Mouse (Mus musculus) CH12.LX (cell line): ENCODE data around the gene Trit1. TPM values are rescaled to one million over a fixed set of nuclear protein-coding genes. Genes with fewer than 3 reads are reported as not detected.

Experiments used
- DNase-seq: peaks from one replicate; pipeline ENCODE4 v3.0.0-alpha.2; 2013; ENCODE audit errors: extremely low read depth
- H3K27ac ChIP-seq: 2 replicates; pipeline ENCODE4 v1.5.1; 2012; ENCODE audit warnings: low read depth, mild to moderate bottlenecking, control low read depth, moderate library complexity; ENCODE audit not compliant: insufficient read depth
- H3K27me3 ChIP-seq: replicated peaks from 2 replicates; pipeline ENCODE3; 2012; ENCODE audit warnings: inconsistent platforms
- H3K36me3 ChIP-seq, 2 experiments: replicated peaks in 1 of 2; 2 replicates each; pipeline versions ENCODE3 to v1.6.1; 2012; ENCODE audit warnings: inconsistent platforms in 1 of 2, low read length in 1 of 2, mild to moderate bottlenecking in 1 of 2, mixed read lengths in 1 of 2, moderate library complexity in 1 of 2; ENCODE audit not compliant: control insufficient read depth in 1 of 2, insufficient read depth in 1 of 2
- H3K4me1 ChIP-seq, 2 experiments: 2 replicates each; pipeline ENCODE4 v1.6.1; 2012; ENCODE audit warnings: inconsistent platforms in 1 of 2, moderate library complexity in 1 of 2; ENCODE audit not compliant: insufficient read depth in 2 of 2, control insufficient read depth in 1 of 2
- H3K4me2 ChIP-seq: 2 replicates; pipeline ENCODE4 v1.6.1; 2012; ENCODE audit warnings: low read depth, mild to moderate bottlenecking, control low read depth; ENCODE audit not compliant: poor library complexity, insufficient read depth, severe bottlenecking
- H3K4me3 ChIP-seq, 3 experiments: fragments of 150-350 bp in 1 of 3; sonication (generic) in 1 of 3; replicated peaks in 1 of 3; 2 replicates each; pipeline versions ENCODE3 to v1.5.1; 2011 to 2012; ENCODE audit warnings: low read depth in 2 of 3, low read length in 2 of 3, mild to moderate bottlenecking in 2 of 3, moderate library complexity in 2 of 3, control low read depth in 1 of 3, improper control_type of control experiment in 1 of 3, inconsistent platforms in 1 of 3, mixed read lengths in 1 of 3; ENCODE audit not compliant: poor library complexity in 1 of 3
- H3K79me2 ChIP-seq: replicated peaks from 2 replicates; pipeline ENCODE4 v1.6.1; 2012; ENCODE audit warnings: mild to moderate bottlenecking, moderate library complexity; ENCODE audit not compliant: control insufficient read depth, poor library complexity, insufficient read depth, severe bottlenecking; ENCODE audit errors: extremely low read depth
- H3K9ac ChIP-seq: 2 replicates; pipeline ENCODE4 v1.6.1; 2012; ENCODE audit warnings: low read depth, mild to moderate bottlenecking, control low read depth, moderate library complexity; ENCODE audit not compliant: insufficient read depth
- H3K9me3 ChIP-seq: replicated peaks from 2 replicates; pipeline ENCODE3; 2012; ENCODE audit warnings: low read length, inconsistent platforms, mixed read lengths
- CHD2 ChIP-seq: IDR thresholded peaks from 2 replicates; pipeline ENCODE4 v1.6.1; 2011; ENCODE audit warnings: low read length, improper control_type of control experiment
- CTCF ChIP-seq, 2 experiments: IDR thresholded peaks in 1 of 2; conservative IDR thresholded peaks in 1 of 2; 2 replicates each; pipeline ENCODE4 v1.5.1; 2011 to 2012; ENCODE audit warnings: low read depth in 2 of 2, low read length in 2 of 2, improper control_type of control experiment in 1 of 2, inconsistent platforms in 1 of 2, mild to moderate bottlenecking in 1 of 2, moderate library complexity in 1 of 2
- EP300 ChIP-seq: IDR thresholded peaks from 2 replicates; pipeline ENCODE4 v1.6.1; 2011; ENCODE audit warnings: low read length, improper control_type of control experiment
- JUN ChIP-seq: IDR thresholded peaks from 2 replicates; pipeline ENCODE4 v1.6.1; 2011; ENCODE audit warnings: low read depth, mild to moderate bottlenecking, low read length, improper control_type of control experiment, moderate library complexity; ENCODE audit not compliant: insufficient read depth
- JUND ChIP-seq: conservative IDR thresholded peaks from 2 replicates; pipeline ENCODE4 v1.6.1; 2011; ENCODE audit warnings: low read depth, low read length, improper control_type of control experiment
- KAT2A ChIP-seq: IDR thresholded peaks from 2 replicates; pipeline ENCODE4 v1.6.1; 2012; ENCODE audit warnings: low read length, improper control_type of control experiment, inconsistent platforms; ENCODE audit not compliant: insufficient replicate concordance
- MAX ChIP-seq: IDR thresholded peaks from 2 replicates; pipeline ENCODE4 v1.6.1; 2011; ENCODE audit warnings: low read length, improper control_type of control experiment
- NELFE ChIP-seq: IDR thresholded peaks from 2 replicates; pipeline ENCODE4 v1.6.1; 2011; ENCODE audit warnings: low read depth, low read length, improper control_type of control experiment
- POLR2A ChIP-seq: IDR thresholded peaks from 2 replicates; pipeline ENCODE4 v1.6.1; 2011; ENCODE audit warnings: low read depth, mild to moderate bottlenecking, improper control_type of control experiment, low read length
- POLR2AphosphoS2 ChIP-seq: IDR thresholded peaks from 2 replicates; pipeline ENCODE4 v1.6.1; 2011; ENCODE audit warnings: low read depth, low read length, improper control_type of control experiment
- RAD21 ChIP-seq: IDR thresholded peaks from 2 replicates; pipeline ENCODE4 v1.6.1; 2011; ENCODE audit warnings: low read depth, mild to moderate bottlenecking, low read length, improper control_type of control experiment, moderate library complexity
- SIN3A ChIP-seq: IDR thresholded peaks from 2 replicates; pipeline ENCODE4 v1.6.1; 2012; ENCODE audit warnings: low read length, improper control_type of control experiment, inconsistent platforms
- SMC3 ChIP-seq: IDR thresholded peaks from 2 replicates; pipeline ENCODE4 v1.6.1; 2011; ENCODE audit warnings: low read depth, low read length, improper control_type of control experiment
- TBP ChIP-seq: conservative IDR thresholded peaks from 2 replicates; pipeline ENCODE4 v1.6.1; 2011; ENCODE audit warnings: low read depth, low read length, improper control_type of control experiment
- TCF12 ChIP-seq: IDR thresholded peaks from 2 replicates; pipeline ENCODE4 v1.6.1; 2014; ENCODE audit warnings: low read depth, mild to moderate bottlenecking, inconsistent platforms, low read length, improper control_type of control experiment
- USF1 ChIP-seq: IDR thresholded peaks from 2 replicates; pipeline ENCODE4 v1.6.1; 2014; ENCODE audit warnings: low read depth, mild to moderate bottlenecking, inconsistent platforms, low read length, improper control_type of control experiment
- ZC3H11A ChIP-seq: IDR thresholded peaks from 2 replicates; pipeline ENCODE4 v1.6.1; 2012; ENCODE audit warnings: low read depth, mild to moderate bottlenecking, inconsistent platforms, low read length, improper control_type of control experiment
- dilution Hi-C: fragments of 300-500 bp; cut with MboI; formaldehyde crosslinking; loops from 2 replicates; pipeline ENCODE4 v1.14.3; 2020; ENCODE audit warnings: low sequenced_read_pairs; ENCODE audit not compliant: extremely low pct_unique_long_range_greater_than_20kb, extremely low pct_ligation_motif_present
- in situ Hi-C: fragments of 300-500 bp; cut with MboI; formaldehyde crosslinking; loops from 3 replicates; pipeline ENCODE4 v1.14.3; 2019; ENCODE audit warnings: low sequenced_read_pairs, low pct_ligation_motif_present, low pct_unique_long_range_greater_than_20kb, mixed read lengths
- polyA plus RNA-seq: library from polyadenylated mRNA; unstranded; fragments of >175 nt; gene quantifications from 2 replicates; pipeline ENCODE4 v1.2.1, GENCODE M21; 2012; ENCODE audit warnings: low read depth; ENCODE audit not compliant: insufficient read length
- total RNA-seq, 2 experiments: library from RNA; depleted of rRNA; stranded (reverse); fragments of 300-350 nt in 1 of 2; fragments of >200 nt in 1 of 2; gene quantifications; 2 replicates each; pipeline ENCODE4 v1.2.3; 2012 to 2014

Trit1 gene
- total and polyA plus RNA-seq, 3 experiments: 18.9 to 21.3 (median 19.8) TPM

- no peaks in the 10 kb centered on the region for H3K79me2 ChIP-seq
- no peaks in the 10 kb centered on the region for H3K36me3 ChIP-seq
- TF ChIP-seq USF1 (no peak), SMC3 (peak; percentile 87), RAD21 (peak; percentile 91), ZC3H11A (peak; percentile 58), CTCF (conservative IDR thresholded peaks at IDR 0.05 in 1 of 2, IDR thresholded peaks at IDR 0.05 in 1 of 2; ENCODE audit: low read depth in 2 of 2, low read length in 2 of 2) (peak; percentile 51 to 92)
- TF ChIP-seq, all 38 proteins: peak for 4
- in situ Hi-C loops (loop anchor here (5.0 to 10.0 kb wide), 2 partner anchors 80 to 278 kb away; no protein-coding TSS in a partner anchor), dilution Hi-C loops (no loop called here)
- no peak overlapping the region for H3K4me3 ChIP-seq
- H3K4me1 ChIP-seq: 0 out of 4 replicates have a peak, but pooled peaks cover 0 to 4% of the 10 kb centered on the region in 2 experiments
- H3K4me2 ChIP-seq: no peak overlapping the region
- H3K9me3 ChIP-seq: no peaks in the 10 kb centered on the region
- no peak overlapping the region for H3K27ac ChIP-seq
- DNase-seq: peak; percentile 71
- peaks cover 8% of the 10 kb centered on the region for H3K27me3 ChIP-seq
- no peak overlapping the region for H3K9ac ChIP-seq
Observed at GRCm38 (mm10) chr4:123082283-123083163, 66.1 kb downstream of the Trit1 start.

GRCm38 (mm10) chr4:123083323-123083902 lies 67.0 kb downstream of the Trit1 start:
- no peak for TF ChIP-seq TBP
- TF ChIP-seq NELFE: no peak
- TF ChIP-seq JUN: no peak
- no peak for TF ChIP-seq POLR2A
- TF ChIP-seq POLR2AphosphoS2: no peak
- no peak for TF ChIP-seq EP300
- TF ChIP-seq SIN3A: no peak
- TF ChIP-seq KAT2A: no peak
- TF ChIP-seq SMC3: no peak
- no peak for TF ChIP-seq TCF12
- TF ChIP-seq MAX: no peak
- TF ChIP-seq JUND: no peak
- no peak for TF ChIP-seq CHD2
- no peak overlapping the region for H3K27ac ChIP-seq
- no peaks in the 10 kb centered on the region for H3K9me3 ChIP-seq
- no peak overlapping the region for H3K4me2 ChIP-seq
- dilution Hi-C loops: no loop called here
- no peak for DNase-seq
- in situ Hi-C loops: loop anchor here (5.0 to 10.0 kb wide), 2 partner anchors 81 to 279 kb away; no protein-coding TSS in a partner anchor
- H3K36me3 ChIP-seq: no peaks in the 10 kb centered on the region
- 0 out of 4 replicates have a peak, but pooled peaks cover 0 to 4% of the 10 kb centered on the region in 2 experiments for H3K4me1 ChIP-seq
- peaks cover 7% of the 10 kb centered on the region for H3K27me3 ChIP-seq
- H3K9ac ChIP-seq: no peak overlapping the region
- H3K4me3 ChIP-seq: no peak overlapping the region
- H3K79me2 ChIP-seq: no peaks in the 10 kb centered on the region
